19 mouse cellular contexts compared by ENCODE assay signal in the genomic region with DNA sequence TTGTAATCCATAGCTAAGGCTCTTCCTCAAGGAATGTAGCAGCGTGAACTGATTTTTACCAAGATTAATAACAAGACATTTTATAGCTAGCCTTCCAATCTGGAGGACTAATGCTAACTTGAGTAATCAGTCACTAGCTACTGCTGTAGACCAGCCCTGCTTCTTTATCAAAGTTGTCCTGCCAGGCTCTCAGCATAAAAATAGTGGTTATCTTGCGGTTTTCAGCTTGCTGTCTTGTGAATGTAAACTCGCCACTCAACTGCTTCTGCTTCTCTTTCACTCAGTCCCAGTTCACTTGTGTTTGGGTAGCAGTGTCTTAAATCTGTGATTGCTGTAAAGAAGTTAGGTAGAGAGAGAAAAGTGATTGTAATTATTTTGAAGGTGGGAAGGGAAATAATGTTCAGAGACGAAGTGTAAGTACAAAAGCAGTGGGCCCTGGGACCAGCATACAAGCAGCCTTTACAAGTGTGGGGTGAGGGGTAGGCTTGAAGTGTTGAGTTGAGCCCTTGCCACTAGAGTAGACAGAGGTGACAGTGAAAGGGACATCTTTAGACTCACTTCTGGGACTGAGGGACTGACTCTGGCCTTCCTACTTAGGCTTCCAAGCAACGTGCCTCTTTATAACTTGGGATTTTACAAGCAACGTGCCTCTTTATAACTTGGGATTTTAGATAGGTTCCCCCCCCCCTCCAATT. TPM values are rescaled to one million over a fixed set of nuclear protein-coding genes. Genes with fewer than 3 reads are reported as not detected.
DNase-seq lines count a peak whose midpoint lies in the region; ATAC-seq and TF ChIP-seq lines count a peak whose summit lies in the region.
"Had no signal": no experiment of that assay in that cellular context is flagged by ENCODE, and none has a peak within 500 bp of the region (broad histone marks: within the 10 kb centered on the region; RNA-seq: fewer than 3 reads in every experiment).

No protein-coding gene starts in this region.

- H3K9ac ChIP-seq in heart, embryonic 14.5 days (ENCODE audit: low read length) = peak overlapping the region; percentile 47; the same call in 1 of the 2 replicates
- H3K9ac ChIP-seq in midbrain, embryonic 11.5 days (ENCODE audit: low read length) = no peak overlapping the region
- peak overlapping the region; percentile 28; the same call in 1 of the 2 replicates for H3K9ac ChIP-seq in hindbrain, postnatal 0 days (replicated peaks; ENCODE audit: low read length)
- H3K9ac ChIP-seq in neural tube, embryonic 14.5 days (replicated peaks; ENCODE audit: low read depth, low read length) = no peak overlapping the region
- H3K9ac ChIP-seq: forebrain, postnatal 0 days; liver, embryonic 15.5 days had no signal

- H3K4me3 ChIP-seq in heart, embryonic 14.5 days (ENCODE audit: control insufficient read depth in 1 of 2, insufficient read depth in 1 of 2, low read depth in 1 of 2, low read length in 2 of 2) = no peak overlapping the region; a peak in 1 of 4 replicates
- no peak overlapping the region for H3K4me3 ChIP-seq in midbrain, embryonic 11.5 days (ENCODE audit: low read depth, low read length)
- H3K4me3 ChIP-seq in midbrain, embryonic 10.5 days = no peak overlapping the region
- H3K4me3 ChIP-seq in hindbrain, postnatal 0 days (ENCODE audit: low read length) = peak overlapping the region; percentile 16; the same call in 1 of the 2 replicates
- no peak overlapping the region for H3K4me3 ChIP-seq in neural tube, embryonic 14.5 days (ENCODE audit: low read depth, low read length)
- H3K4me3 ChIP-seq: embryonic facial prominence, embryonic 10.5 days; erythroblast, embryonic 14.5 days; limb, embryonic 10.5 days; liver, embryonic 15.5 days had no signal

- 29% methylated on average over 6 of the region's 6 CpGs for WGBS in heart, embryonic 14.5 days
- 83% methylated on average over 6 of the region's 6 CpGs for WGBS in midbrain, embryonic 11.5 days
- WGBS in midbrain, embryonic 10.5 days = 88% methylated on average over 6 of the region's 6 CpGs
- WGBS in hindbrain, postnatal 0 days = 62% methylated on average over 6 of the region's 6 CpGs
- 74% methylated on average over 6 of the region's 6 CpGs for WGBS in neural tube, embryonic 14.5 days

- H3K27me3 ChIP-seq in heart, embryonic 14.5 days (ENCODE audit: control insufficient read depth, insufficient read depth, low read length) = no peaks in the 10 kb centered on the region
- no peaks in the 10 kb centered on the region for H3K27me3 ChIP-seq in midbrain, embryonic 11.5 days (ENCODE audit: control insufficient read depth, insufficient read depth, low read length)
- H3K27me3 ChIP-seq in midbrain, embryonic 10.5 days (ENCODE audit: low read depth, poor library complexity, severe bottlenecking) = peaks cover 13% of the 10 kb centered on the region
- no peaks in the 10 kb centered on the region for H3K27me3 ChIP-seq in hindbrain, postnatal 0 days (ENCODE audit: insufficient read depth, low read length)
- no peaks in the 10 kb centered on the region for H3K27me3 ChIP-seq in neural tube, embryonic 14.5 days (ENCODE audit: control insufficient read depth, insufficient read depth, low read length)

- H3K27ac ChIP-seq in heart, embryonic 14.5 days (replicated peaks in 1 of 2; ENCODE audit: control insufficient read depth in 1 of 2, insufficient read depth in 1 of 2, low read depth in 2 of 2, low read length in 2 of 2) = peak overlapping the region; percentile 71 to 74
- H3K27ac ChIP-seq in midbrain, embryonic 11.5 days (ENCODE audit: low read depth, low read length) = no peak overlapping the region
- no peak overlapping the region for H3K27ac ChIP-seq in midbrain, embryonic 10.5 days (replicated peaks)
- no peak overlapping the region for H3K27ac ChIP-seq in hindbrain, postnatal 0 days
- H3K27ac ChIP-seq in neural tube, embryonic 14.5 days (ENCODE audit: low read depth, low read length) = no peak overlapping the region
- H3K27ac ChIP-seq: embryonic facial prominence, embryonic 10.5 days; limb, embryonic 10.5 days; liver, embryonic 15.5 days had no signal

- DNase-seq in heart, adult 8-10 months (ENCODE audit: low spot score) = no peak
- DNase-seq in midbrain, embryonic 11.5 days (ENCODE audit: low spot score, missing footprints) = peak; percentile 65
- DNase-seq in midbrain, embryonic 10.5 days (ENCODE audit: low spot score) = no peak
- DNase-seq in hindbrain, postnatal 0 days (ENCODE audit: low spot score) = no peak
- DNase-seq in thymus, postnatal 10 days (ENCODE audit: low spot score in 2 of 2) = no peak
- no peak for DNase-seq in retina, postnatal 1 day
- DNase-seq: adrenal gland, postnatal 10 days; cerebellum, adult 8-10 months; forebrain, postnatal 0 days; kidney, adult 8-10 months; kidney, postnatal 4 days; lung, postnatal 14 days had no signal

- H3K4me1 ChIP-seq in heart, embryonic 14.5 days (ENCODE audit: control insufficient read depth in 2 of 2, insufficient read depth in 2 of 2, low read length in 2 of 2) = peaks cover 2 to 21% of the 10 kb centered on the region in 2 experiments; a peak in 2 of 4 replicates
- H3K4me1 ChIP-seq in midbrain, embryonic 11.5 days (ENCODE audit: control insufficient read depth, insufficient read depth, low read length) = no peaks in the 10 kb centered on the region; the same call in 1 of the 2 replicates
- peaks cover 13% of the 10 kb centered on the region for H3K4me1 ChIP-seq in midbrain, embryonic 10.5 days
- H3K4me1 ChIP-seq in hindbrain, postnatal 0 days (ENCODE audit: insufficient read depth, low read length) = peaks cover 8% of the 10 kb centered on the region; the same call in 1 of the 2 replicates
- peaks cover 22% of the 10 kb centered on the region for H3K4me1 ChIP-seq in neural tube, embryonic 14.5 days (ENCODE audit: control insufficient read depth, insufficient read depth, low read length)

- 0 out of 2 replicates have a peak, but pooled peaks cover 7% of the 10 kb centered on the region for H3K36me3 ChIP-seq in heart, embryonic 14.5 days (ENCODE audit: control insufficient read depth, insufficient read depth, low read length)
- H3K36me3 ChIP-seq in midbrain, embryonic 11.5 days (ENCODE audit: control insufficient read depth, insufficient read depth, low read length) = no peaks in the 10 kb centered on the region
- no peaks in the 10 kb centered on the region for H3K36me3 ChIP-seq in midbrain, embryonic 10.5 days
- no peaks in the 10 kb centered on the region for H3K36me3 ChIP-seq in hindbrain, postnatal 0 days (ENCODE audit: insufficient read depth, low read length)
- 0 out of 2 replicates have a peak, but pooled peaks cover 7% of the 10 kb centered on the region for H3K36me3 ChIP-seq in neural tube, embryonic 14.5 days (ENCODE audit: control insufficient read depth, insufficient read depth, low read length)
- H3K36me3 ChIP-seq: embryonic facial prominence, embryonic 10.5 days; limb, embryonic 10.5 days; liver, embryonic 15.5 days had no signal

- peak overlapping the region; percentile 44 for H3K4me2 ChIP-seq in heart, embryonic 14.5 days (ENCODE audit: low read length)
- no peak overlapping the region for H3K4me2 ChIP-seq in midbrain, embryonic 11.5 days
- peak overlapping the region; percentile 46 for H3K4me2 ChIP-seq in hindbrain, postnatal 0 days (ENCODE audit: low read depth, low read length)
- H3K4me2 ChIP-seq in neural tube, embryonic 14.5 days (ENCODE audit: low read depth, low read length) = peak overlapping the region; percentile 30; the same call in 1 of the 2 replicates
- H3K4me2 ChIP-seq: liver, embryonic 15.5 days had no signal

- TF ChIP-seq CTCF in hindbrain, postnatal 0 days (IDR thresholded peaks at IDR 0.05; ENCODE audit: low read depth) = no peak

- 0 out of 2 replicates have a peak, but pooled peaks have one; percentile 45 for ATAC-seq in heart, embryonic 14.5 days (ENCODE audit: insufficient number of reproducible peaks, insufficient read depth, low FRiP score, low read depth)
- no peak for ATAC-seq in midbrain, embryonic 11.5 days (ENCODE audit: low FRiP score)
- no peak for ATAC-seq in hindbrain, postnatal 0 days
- no peak for ATAC-seq in neural tube, embryonic 14.5 days (ENCODE audit: low read depth)
- ATAC-seq: CD4-positive, CD25-positive, alpha-beta regulatory T cell, adult 4 months; forebrain, postnatal 0 days had no signal

- no peaks in the 10 kb centered on the region for H3K9me3 ChIP-seq in heart, embryonic 14.5 days (ENCODE audit: control insufficient read depth, low read length)
- H3K9me3 ChIP-seq in midbrain, embryonic 11.5 days (ENCODE audit: control insufficient read depth, low read length) = no peaks in the 10 kb centered on the region
- H3K9me3 ChIP-seq in midbrain, embryonic 10.5 days (replicated peaks) = no peaks in the 10 kb centered on the region
- H3K9me3 ChIP-seq in hindbrain, postnatal 0 days (ENCODE audit: low read length) = no peaks in the 10 kb centered on the region
- no peaks in the 10 kb centered on the region for H3K9me3 ChIP-seq in neural tube, embryonic 14.5 days (ENCODE audit: control insufficient read depth, low read length)
- H3K9me3 ChIP-seq: embryonic facial prominence, embryonic 10.5 days; limb, embryonic 10.5 days; liver, embryonic 15.5 days had no signal

RNA-seq across cellular contexts. Expression of gene Cpeb2, which starts 6.3 kb away (rescaled TPM):
- polyA plus RNA-seq in heart, embryonic 14.5 days (2014; fragmentation: Nextera tagmentation; extraction: Ambion mirVana) = 7.4 and 7.7 TPM in 2 replicates
- 10 to 100 TPM; 23.5 to 27.8 (median 26.2) TPM for total RNA-seq in heart, adult 8-10 months (2022)
- polyA plus RNA-seq in midbrain, embryonic 11.5 days (2014; fragmentation: Nextera tagmentation; extraction: Ambion mirVana) = 5.0 and 6.4 TPM in 2 replicates
- polyA plus RNA-seq in midbrain, embryonic 10.5 days (2016; fragmentation: Nextera tagmentation; extraction: Ambion mirVana) = 2.3 and 2.8 TPM in 2 replicates
- total RNA-seq in hindbrain, postnatal 0 days (2014; rRNA removed) = 26.2 and 26.8 TPM in 2 replicates
- 13.6 and 14.9 TPM in 2 replicates for polyA plus RNA-seq in hindbrain, postnatal 0 days (2015; fragmentation: Nextera tagmentation; extraction: Ambion mirVana)
- polyA plus RNA-seq in neural tube, embryonic 14.5 days (2014; fragmentation: Nextera tagmentation; extraction: Ambion mirVana) = 25.9 and 28.4 TPM in 2 replicates

Comparison
In these comparisons a context has a peak if more than half of its experiments do, and no peak if none do; other contexts are left out.
1. H3K27ac ChIP-seq: peak in heart, embryonic 14.5 days (2 of 2); none in midbrain, embryonic 11.5 days (single experiment), midbrain, embryonic 10.5 days (single experiment), hindbrain, postnatal 0 days (single experiment) and neural tube, embryonic 14.5 days (single experiment).
2. H3K9ac ChIP-seq: peak in heart, embryonic 14.5 days (single experiment) and hindbrain, postnatal 0 days (single experiment); none in midbrain, embryonic 11.5 days (single experiment) and neural tube, embryonic 14.5 days (single experiment).